ENCODE assay signal across 17 mouse cellular contexts in genomic region chr11:96421517-96422265, GRCm38 (mm10). TPM values are rescaled to one million over a fixed set of nuclear protein-coding genes. Genes with fewer than 3 reads are reported as not detected.
DNase-seq lines count a peak whose midpoint lies in the region; ATAC-seq and TF ChIP-seq lines count a peak whose summit lies in the region.
"Had no signal": no experiment of that assay in that cellular context is flagged by ENCODE, and none has a peak within 500 bp of the region (broad histone marks: within the 10 kb centered on the region; RNA-seq: fewer than 3 reads in every experiment).

No protein-coding gene starts in this region.

- peaks cover 16% of the 10 kb centered on the region; the same call in 1 of the 2 replicates for H3K4me1 ChIP-seq in intestine, embryonic 14.5 days (replicated peaks; ENCODE audit: control insufficient read depth, insufficient read depth, low read length)
- no peaks in the 10 kb centered on the region for H3K4me1 ChIP-seq in intestine, postnatal 0 days (replicated peaks; ENCODE audit: control insufficient read depth, insufficient read depth, low read length)
- H3K4me1 ChIP-seq in midbrain, embryonic 11.5 days (ENCODE audit: control insufficient read depth, insufficient read depth, low read length) = no peaks in the 10 kb centered on the region
- H3K4me1 ChIP-seq in midbrain, embryonic 10.5 days = peaks cover 6% of the 10 kb centered on the region; the same call in 1 of the 2 replicates
- H3K4me1 ChIP-seq in limb, embryonic 15.5 days = peaks cover 14% of the 10 kb centered on the region

- no peaks in the 10 kb centered on the region for H3K27me3 ChIP-seq in intestine, embryonic 14.5 days (replicated peaks; ENCODE audit: control insufficient read depth, insufficient read depth, low read length)
- no peaks in the 10 kb centered on the region; the same call in 1 of the 2 replicates for H3K27me3 ChIP-seq in intestine, postnatal 0 days (replicated peaks; ENCODE audit: control insufficient read depth, insufficient read depth, low read length)
- no peaks in the 10 kb centered on the region for H3K27me3 ChIP-seq in midbrain, embryonic 11.5 days (ENCODE audit: control insufficient read depth, insufficient read depth, low read length)
- H3K27me3 ChIP-seq in midbrain, embryonic 10.5 days (ENCODE audit: low read depth, poor library complexity, severe bottlenecking) = no peaks in the 10 kb centered on the region; the same call in 1 of the 2 replicates
- peaks cover 14% of the 10 kb centered on the region; the same call in 1 of the 2 replicates for H3K27me3 ChIP-seq in limb, embryonic 15.5 days

- intact Hi-C loops in left cerebral cortex, postnatal 14 days (cut with DNase I) = no loop called here

- H3K4me2 ChIP-seq in intestine, embryonic 14.5 days (ENCODE audit: low read length) = peak overlapping the region; percentile 1; the same call in 1 of the 2 replicates
- no peak overlapping the region; the same call in 1 of the 2 replicates for H3K4me2 ChIP-seq in intestine, postnatal 0 days (replicated peaks; ENCODE audit: low read depth)
- no peak overlapping the region for H3K4me2 ChIP-seq in midbrain, embryonic 11.5 days
- no peak overlapping the region for H3K4me2 ChIP-seq in limb, embryonic 15.5 days

- TF ChIP-seq CTCF in intestine, postnatal 0 days (IDR thresholded peaks at IDR 0.05; ENCODE audit: low read depth) = no peak

- WGBS in intestine, embryonic 14.5 days = 16% methylated on average over 11 of the region's 11 CpGs
- WGBS in intestine, postnatal 0 days = 32% methylated on average over 11 of the region's 11 CpGs
- WGBS in midbrain, embryonic 11.5 days = 74% methylated on average over 11 of the region's 11 CpGs
- 67% methylated on average over 11 of the region's 11 CpGs for WGBS in midbrain, embryonic 10.5 days
- WGBS in limb, embryonic 15.5 days = 10% methylated on average over 11 of the region's 11 CpGs

- no peak overlapping the region for H3K9ac ChIP-seq in intestine, embryonic 14.5 days (ENCODE audit: low read length)
- no peak overlapping the region for H3K9ac ChIP-seq in intestine, postnatal 0 days (ENCODE audit: low read depth, low read length)
- no peak overlapping the region for H3K9ac ChIP-seq in midbrain, embryonic 11.5 days (ENCODE audit: low read length)
- no peak overlapping the region for H3K9ac ChIP-seq in limb, embryonic 15.5 days

- peak; percentile 68 for DNase-seq in intestine, embryonic 14.5 days (ENCODE audit: low spot score)
- peak; percentile 69 for DNase-seq in midbrain, embryonic 11.5 days (ENCODE audit: low spot score, missing footprints)
- no peak for DNase-seq in midbrain, embryonic 10.5 days (ENCODE audit: low spot score)
- DNase-seq in right cerebral cortex, postnatal 36 days (ENCODE audit: low spot score in 2 of 2) = no peak
- no peak for DNase-seq in thymus, postnatal 14 days
- DNase-seq in left cerebral cortex, postnatal 14 days (ENCODE audit: low spot score in 2 of 2) = no peak
- DNase-seq: adrenal gland, postnatal 36 days; B cell, adult 2 months; heart, postnatal 14 days had no signal

- peak; percentile 87 for ATAC-seq in intestine, embryonic 14.5 days (replicated peaks; ENCODE audit: low FRiP score, low TSS enrichment, low read depth)
- no peak for ATAC-seq in intestine, postnatal 0 days
- ATAC-seq in midbrain, embryonic 11.5 days (ENCODE audit: low FRiP score) = no peak
- ATAC-seq in limb, embryonic 15.5 days (ENCODE audit: insufficient number of reproducible peaks, low FRiP score, low TSS enrichment, low read depth) = peak; percentile 78; the same call in 1 of the 2 replicates

- H3K36me3 ChIP-seq in intestine, embryonic 14.5 days (ENCODE audit: control insufficient read depth, insufficient read depth, low read length) = no peaks in the 10 kb centered on the region
- H3K36me3 ChIP-seq in intestine, postnatal 0 days (ENCODE audit: control insufficient read depth, insufficient read depth) = no peaks in the 10 kb centered on the region
- H3K36me3 ChIP-seq in midbrain, embryonic 11.5 days (ENCODE audit: control insufficient read depth, insufficient read depth, low read length) = no peaks in the 10 kb centered on the region
- no peaks in the 10 kb centered on the region for H3K36me3 ChIP-seq in midbrain, embryonic 10.5 days
- H3K36me3 ChIP-seq in limb, embryonic 15.5 days = no peaks in the 10 kb centered on the region

- H3K4me3 ChIP-seq in intestine, embryonic 14.5 days (ENCODE audit: low read depth, low read length) = no peak overlapping the region
- H3K4me3 ChIP-seq in intestine, postnatal 0 days (ENCODE audit: low read depth, low read length) = no peak overlapping the region
- no peak overlapping the region for H3K4me3 ChIP-seq in midbrain, embryonic 11.5 days (ENCODE audit: low read depth, low read length)
- H3K4me3 ChIP-seq in midbrain, embryonic 10.5 days = no peak overlapping the region
- no peak overlapping the region for H3K4me3 ChIP-seq in limb, embryonic 15.5 days

- peak overlapping the region; percentile 44; the same call in 1 of the 2 replicates for H3K27ac ChIP-seq in intestine, embryonic 14.5 days (ENCODE audit: low read depth)
- H3K27ac ChIP-seq in intestine, postnatal 0 days (ENCODE audit: low read depth, low read length) = no peak overlapping the region
- no peak overlapping the region for H3K27ac ChIP-seq in midbrain, embryonic 11.5 days (ENCODE audit: low read depth, low read length)
- H3K27ac ChIP-seq in midbrain, embryonic 10.5 days (replicated peaks) = no peak overlapping the region
- 0 out of 2 replicates have a peak overlapping the region, but pooled peaks have one; percentile 9 for H3K27ac ChIP-seq in limb, embryonic 15.5 days
- H3K27ac ChIP-seq: macrophage had no signal

- no peaks in the 10 kb centered on the region for H3K9me3 ChIP-seq in intestine, embryonic 14.5 days (ENCODE audit: control insufficient read depth, low read length)
- H3K9me3 ChIP-seq in intestine, postnatal 0 days (ENCODE audit: control insufficient read depth) = no peaks in the 10 kb centered on the region
- no peaks in the 10 kb centered on the region for H3K9me3 ChIP-seq in midbrain, embryonic 11.5 days (ENCODE audit: control insufficient read depth, low read length)
- no peaks in the 10 kb centered on the region for H3K9me3 ChIP-seq in midbrain, embryonic 10.5 days (replicated peaks)
- no peaks in the 10 kb centered on the region for H3K9me3 ChIP-seq in limb, embryonic 15.5 days

RNA-seq across cellular contexts. Expression of gene Skap1, which starts 42.7 kb away (rescaled TPM):
- polyA plus RNA-seq in intestine, embryonic 14.5 days (2014; fragmentation: Nextera tagmentation; extraction: Ambion mirVana) = 0.87 and 1.7 TPM in 2 replicates
- 0.46 and 0.52 TPM in 2 replicates for polyA plus RNA-seq in intestine, postnatal 0 days (2015; fragmentation: Nextera tagmentation; extraction: Ambion mirVana)
- 1.2 and 1.3 TPM in 2 replicates for polyA plus RNA-seq in midbrain, embryonic 11.5 days (2014; fragmentation: Nextera tagmentation; extraction: Ambion mirVana)
- 1.4 and 1.8 TPM in 2 replicates for polyA plus RNA-seq in midbrain, embryonic 10.5 days (2016; fragmentation: Nextera tagmentation; extraction: Ambion mirVana)
- 1.8 and 2.7 TPM in 2 replicates for polyA plus RNA-seq in limb, embryonic 15.5 days (2015; fragmentation: Nextera tagmentation; extraction: Ambion mirVana)
- 1 to 10 TPM; 2.2 to 2.4 TPM for total RNA-seq in left cerebral cortex, postnatal 14 days (2021)

RNA-seq across cellular contexts. Expression of gene Hoxb1, which starts 56.1 kb away (rescaled TPM):
- polyA plus RNA-seq in intestine, embryonic 14.5 days (2014; fragmentation: Nextera tagmentation; extraction: Ambion mirVana) = 0.36 and 0.42 TPM in 2 replicates
- not detected in 2 replicates for polyA plus RNA-seq in intestine, postnatal 0 days (2015; fragmentation: Nextera tagmentation; extraction: Ambion mirVana)
- not detected in 2 replicates for polyA plus RNA-seq in midbrain, embryonic 11.5 days (2014; fragmentation: Nextera tagmentation; extraction: Ambion mirVana)
- polyA plus RNA-seq in midbrain, embryonic 10.5 days (2016; fragmentation: Nextera tagmentation; extraction: Ambion mirVana) = 0.15 TPM in 1 of 2 replicates, not detected in the other
- 0.15 TPM in 1 of 2 replicates, not detected in the other for polyA plus RNA-seq in limb, embryonic 15.5 days (2015; fragmentation: Nextera tagmentation; extraction: Ambion mirVana)
- not detected for total RNA-seq in left cerebral cortex, postnatal 14 days (2021)
- total RNA-seq: adrenal gland, postnatal 36 days; granulocyte monocyte progenitor cell, adult 5-6 weeks; heart, postnatal 14 days; layer of hippocampus, adult 8-10 months; left cerebral cortex, postnatal 36 days; midbrain, postnatal 0 days had no signal
- polyA plus RNA-seq: cortical plate, adult 2 months; macrophage; midbrain, postnatal 0 days had no signal

Comparison
In these comparisons a context has a peak if more than half of its experiments do, and no peak if none do; other contexts are left out.
1. ATAC-seq: peak in intestine, embryonic 14.5 days (single experiment) and limb, embryonic 15.5 days (single experiment); none in intestine, postnatal 0 days (single experiment) and midbrain, embryonic 11.5 days (single experiment).
2. DNase-seq: peak in intestine, embryonic 14.5 days (single experiment) and midbrain, embryonic 11.5 days (single experiment); none in midbrain, embryonic 10.5 days (single experiment), right cerebral cortex, postnatal 36 days (0 of 2), thymus, postnatal 14 days (single experiment) and left cerebral cortex, postnatal 14 days (0 of 2).
3. H3K27ac ChIP-seq: peak in intestine, embryonic 14.5 days (single experiment) and limb, embryonic 15.5 days (single experiment); none in intestine, postnatal 0 days (single experiment), midbrain, embryonic 11.5 days (single experiment) and midbrain, embryonic 10.5 days (single experiment).